Mouse (Mus musculus): ENCODE results near the gene Slc5a3.
A peak's percentile ranks its signal among the peaks of the same experiment; 100 is the strongest.

Slc5a3 gene

GRCm38 (mm10) chr16:92057852-92058643, at the start of gene Slc5a3, which contains the start of the genes Mrps6 and Gm49711:
Gene Slc5a3 (plus strand): TSS chr16:92058322.
Gene Mrps6 (plus strand): TSS chr16:92058270.
Gene Gm49711 (plus strand): TSS chr16:92058316.
- DNase-seq: peak; percentile 83

- no peak for DNase-seq
Observed at GRCm38 (mm10) chr16:92009586-92009985, 48.5 kb upstream of the Slc5a3 start.

- DNase-seq: no peak
Observed at GRCm38 (mm10) chr16:92016792-92017191, 41.3 kb upstream of the Slc5a3 start.

GRCm38 (mm10) chr16:92019141-92020118, 38.7 kb upstream of the Slc5a3 start:
- peak; percentile 22 for DNase-seq

- DNase-seq: no peak
Observed at GRCm38 (mm10) chr16:92021656-92022400, 36.3 kb upstream of the Slc5a3 start.

GRCm38 (mm10) chr16:92022494-92023283, 35.4 kb upstream of the Slc5a3 start:
- DNase-seq: no peak

GRCm38 (mm10) chr16:92033286-92033685, 24.8 kb upstream of the Slc5a3 start:
- DNase-seq: no peak

- no peak for DNase-seq
Observed at GRCm38 (mm10) chr16:92034676-92035075, 23.4 kb upstream of the Slc5a3 start.

GRCm38 (mm10) chr16:92036701-92037100, 21.4 kb upstream of the Slc5a3 start:
- no peak for DNase-seq

- no peak for DNase-seq
Observed at GRCm38 (mm10) chr16:92037891-92038607, 20.1 kb upstream of the Slc5a3 start.

GRCm38 (mm10) chr16:92039421-92039820, 18.7 kb upstream of the Slc5a3 start:
- DNase-seq: no peak

- DNase-seq: no peak
Observed at GRCm38 (mm10) chr16:92039966-92040365, 18.2 kb upstream of the Slc5a3 start.

GRCm38 (mm10) chr16:92051777-92052310, 6.3 kb upstream of the Slc5a3 start:
- no peak for DNase-seq

- DNase-seq: no peak
Observed at GRCm38 (mm10) chr16:92052569-92052968, 5.6 kb upstream of the Slc5a3 start.

GRCm38 (mm10) chr16:92056711-92057110, 1.4 kb upstream of the Slc5a3 start:
- no peak for DNase-seq

GRCm38 (mm10) chr16:92057456-92057851, 668 bp upstream of the Slc5a3 start:
- DNase-seq: peak; percentile 18

- DNase-seq: no peak
Observed at GRCm38 (mm10) chr16:92058644-92059620, 810 bp downstream of the Slc5a3 start.

GRCm38 (mm10) chr16:92060213-92060612, 2.1 kb downstream of the Slc5a3 start:
- DNase-seq: no peak

- no peak for DNase-seq
Observed at GRCm38 (mm10) chr16:92061586-92061985, 3.5 kb downstream of the Slc5a3 start.

GRCm38 (mm10) chr16:92062832-92063231, 4.7 kb downstream of the Slc5a3 start:
- no peak for DNase-seq
